Mouse (Mus musculus): ENCODE results near the gene 1110004F10Rik. TPM values are rescaled to one million over a fixed set of nuclear protein-coding genes. Genes with fewer than 3 reads are reported as not detected.
A peak's percentile ranks its signal among the peaks of the same experiment; 100 is the strongest.

Gene 1110004F10Rik
- polyA plus RNA-seq, 1 experiment: 18.4 TPM

GRCm38 (mm10) chr7:116032596-116033307, 6.4 kb upstream of the 1110004F10Rik start:
- peaks cover 29% of the 10 kb centered on the region for H3K27me3 ChIP-seq (ENCODE audit: control insufficient read depth, insufficient read depth, low read length)
- 1% methylated on average over 11 of the region's 11 CpGs for WGBS
- no peaks in the 10 kb centered on the region for H3K36me3 ChIP-seq (ENCODE audit: control insufficient read depth, insufficient read depth, low read length)
- H3K4me1 ChIP-seq (ENCODE audit: control insufficient read depth, insufficient read depth, insufficient read length, low read length): peaks cover 3% of the 10 kb centered on the region; the same call in 1 of the 2 replicates
- H3K4me3 ChIP-seq (ENCODE audit: low read depth, low read length): peak overlapping the region; percentile 72
- H3K27ac ChIP-seq (ENCODE audit: insufficient read depth, low read depth, low read length): 0 out of 2 replicates have a peak overlapping the region, but pooled peaks have one; percentile 21
- TF ChIP-seq POLR2A (IDR thresholded peaks at IDR 0.05; ENCODE audit: low read depth, low read length): no peak
- peak; percentile 64; the same call in 1 of the 2 replicates for TF ChIP-seq CTCF (IDR thresholded peaks at IDR 0.05; ENCODE audit: extremely low read depth, insufficient read length, insufficient replicate concordance, low read depth, low read length)

- peak overlapping the region; percentile 62 for H3K4me3 ChIP-seq (ENCODE audit: low read depth, low read length)
- H3K27ac ChIP-seq (ENCODE audit: insufficient read depth, low read depth, low read length): no peak overlapping the region
- 1% methylated on average over 53 of the region's 54 CpGs for WGBS
- peaks cover 5% of the 10 kb centered on the region; the same call in 1 of the 2 replicates for H3K4me1 ChIP-seq (ENCODE audit: control insufficient read depth, insufficient read depth, insufficient read length, low read length)
- peaks cover 37% of the 10 kb centered on the region for H3K27me3 ChIP-seq (ENCODE audit: control insufficient read depth, insufficient read depth, low read length)
- H3K36me3 ChIP-seq (ENCODE audit: control insufficient read depth, insufficient read depth, low read length): no peaks in the 10 kb centered on the region
- TF ChIP-seq CTCF (IDR thresholded peaks at IDR 0.05; ENCODE audit: extremely low read depth, insufficient read length, insufficient replicate concordance, low read depth, low read length) (no peak), POLR2A (IDR thresholded peaks at IDR 0.05; ENCODE audit: low read depth, low read length) (no peak)
Measured at GRCm38 (mm10) chr7:116033371-116034241, 5.6 kb upstream of the 1110004F10Rik start.

- Histone ChIP-seq H3K36me3 (ENCODE audit: control insufficient read depth, insufficient read depth, low read length) (no peaks in the 10 kb centered on the region), H3K27me3 (ENCODE audit: control insufficient read depth, insufficient read depth, low read length) (peaks cover 41% of the 10 kb centered on the region), H3K4me3 (ENCODE audit: low read depth, low read length) (peak overlapping the region; percentile 62), H3K4me1 (ENCODE audit: control insufficient read depth, insufficient read depth, insufficient read length, low read length) (peaks cover 5% of the 10 kb centered on the region; the same call in 1 of the 2 replicates), H3K27ac (ENCODE audit: insufficient read depth, low read depth, low read length) (no peak overlapping the region)
- no peak for TF ChIP-seq CTCF (IDR thresholded peaks at IDR 0.05; ENCODE audit: extremely low read depth, insufficient read length, insufficient replicate concordance, low read depth, low read length)
- TF ChIP-seq POLR2A (IDR thresholded peaks at IDR 0.05; ENCODE audit: low read depth, low read length): no peak
- WGBS: under 1% methylated on average over 25 of the region's 25 CpGs
Measured at GRCm38 (mm10) chr7:116034282-116034758, 4.9 kb upstream of the 1110004F10Rik start.

- WGBS: 83% methylated on average over 4 of the region's 4 CpGs
- Histone ChIP-seq H3K27me3 (ENCODE audit: control insufficient read depth, insufficient read depth, low read length) (peaks cover 41% of the 10 kb centered on the region), H3K4me1 (ENCODE audit: control insufficient read depth, insufficient read depth, insufficient read length, low read length) (peaks cover 5% of the 10 kb centered on the region; the same call in 1 of the 2 replicates)
Measured at GRCm38 (mm10) chr7:116035504-116035903, 3.7 kb upstream of the 1110004F10Rik start.

GRCm38 (mm10) chr7:116036591-116037555, 2.3 kb upstream of the 1110004F10Rik start:
- H3K27ac ChIP-seq (ENCODE audit: insufficient read depth, low read depth, low read length): no peak overlapping the region
- H3K36me3 ChIP-seq (ENCODE audit: control insufficient read depth, insufficient read depth, low read length): no peaks in the 10 kb centered on the region
- 70% methylated on average over 18 of the region's 18 CpGs for whole genome bisulfite sequencing
- no peak for TF ChIP-seq POLR2A (IDR thresholded peaks at IDR 0.05; ENCODE audit: low read depth, low read length)
- TF ChIP-seq CTCF (IDR thresholded peaks at IDR 0.05; ENCODE audit: extremely low read depth, insufficient read length, insufficient replicate concordance, low read depth, low read length): no peak
- peaks cover 38% of the 10 kb centered on the region for H3K27me3 ChIP-seq (ENCODE audit: control insufficient read depth, insufficient read depth, low read length)
- H3K4me1 ChIP-seq (ENCODE audit: control insufficient read depth, insufficient read depth, insufficient read length, low read length): peaks cover 4% of the 10 kb centered on the region; the same call in 1 of the 2 replicates
- peak overlapping the region; percentile 1 for H3K4me3 ChIP-seq (ENCODE audit: low read depth, low read length)

More at GRCm38 (mm10) chr7:116035504-116035903, 3.7 kb upstream of the 1110004F10Rik start:
- H3K27ac ChIP-seq (ENCODE audit: insufficient read depth, low read depth, low read length): no peak overlapping the region
- H3K4me3 ChIP-seq (ENCODE audit: low read depth, low read length): no peak overlapping the region
- no peak for TF ChIP-seq POLR2A (IDR thresholded peaks at IDR 0.05; ENCODE audit: low read depth, low read length)
- TF ChIP-seq CTCF (IDR thresholded peaks at IDR 0.05; ENCODE audit: extremely low read depth, insufficient read length, insufficient replicate concordance, low read depth, low read length): no peak
- no peaks in the 10 kb centered on the region for H3K36me3 ChIP-seq (ENCODE audit: control insufficient read depth, insufficient read depth, low read length)

GRCm38 (mm10) chr7:116038024-116038423, 1.2 kb upstream of the 1110004F10Rik start:
- TF ChIP-seq CTCF (IDR thresholded peaks at IDR 0.05; ENCODE audit: extremely low read depth, insufficient read length, insufficient replicate concordance, low read depth, low read length) (no peak), POLR2A (IDR thresholded peaks at IDR 0.05; ENCODE audit: low read depth, low read length) (no peak)

More at GRCm38 (mm10) chr7:116038024-116038423, 1.2 kb upstream of the 1110004F10Rik start:
- no peak overlapping the region for H3K27ac ChIP-seq (ENCODE audit: insufficient read depth, low read depth, low read length)
- H3K4me1 ChIP-seq (ENCODE audit: control insufficient read depth, insufficient read depth, insufficient read length, low read length): peaks cover 2% of the 10 kb centered on the region; the same call in 1 of the 2 replicates
- 7% methylated on average over 13 of the region's 13 CpGs for WGBS
- H3K4me3 ChIP-seq (ENCODE audit: low read depth, low read length): 0 out of 2 replicates have a peak overlapping the region, but pooled peaks have one; percentile 4
- H3K27me3 ChIP-seq (ENCODE audit: control insufficient read depth, insufficient read depth, low read length): peaks cover 33% of the 10 kb centered on the region
- H3K36me3 ChIP-seq (ENCODE audit: control insufficient read depth, insufficient read depth, low read length): no peaks in the 10 kb centered on the region
